Comparison of ENCODE assay signal across 7 mouse cellular contexts in genomic region chr13:23430734-23431133, GRCm38 (mm10). TPM values are rescaled to one million over a fixed set of nuclear protein-coding genes. Genes with fewer than 3 reads are reported as not detected.
DNase-seq lines count a peak whose midpoint lies in the region; ATAC-seq and TF ChIP-seq lines count a peak whose summit lies in the region.

No protein-coding gene starts in this region.

- intact Hi-C loops in gastrocnemius, postnatal 36 days (cut with DNase I), result no loop called here
- intact Hi-C loops in left cerebral cortex, postnatal 4 days (cut with DNase I), result loop anchor here (10.0 kb wide), 2 partner anchors 1406 to 1486 kb away; partner anchors contain the start of gene Zfp184

- H3K4me2 ChIP-seq in intestine, embryonic 15.5 days (replicated peaks), result peak overlapping the region; percentile 63

- WGBS in intestine, embryonic 15.5 days, result under 1% methylated on average over 17 of the region's 17 CpGs
- under 1% methylated on average over 17 of the region's 17 CpGs for WGBS in midbrain, embryonic 10.5 days
- whole genome bisulfite sequencing in small intestine, adult 2 months, result under 1% methylated on average over 17 of the region's 17 CpGs

- peak; percentile 90 for DNase-seq in adrenal gland, adult 2 months
- DNase-seq in embryo, embryonic 11 days, result peak; percentile 85
- DNase-seq in gastrocnemius, postnatal 36 days, result peak; percentile 65 to 71
- peak; percentile 74 for DNase-seq in left cerebral cortex, postnatal 4 days
- peak; percentile 80 for DNase-seq in midbrain, embryonic 10.5 days (ENCODE audit: low spot score)

- no peaks in the 10 kb centered on the region for H3K36me3 ChIP-seq in intestine, embryonic 15.5 days
- no peaks in the 10 kb centered on the region for H3K36me3 ChIP-seq in midbrain, embryonic 10.5 days
- no peaks in the 10 kb centered on the region for H3K36me3 ChIP-seq in small intestine, adult 2 months (ENCODE audit: control insufficient read depth, insufficient read depth, low read length)

- TF ChIP-seq CTCF in small intestine, adult 2 months (IDR thresholded peaks at IDR 0.05; ENCODE audit: extremely low read depth, insufficient read length, insufficient replicate concordance, low read depth, low read length), result peak; percentile 41; the same call in 1 of the 2 replicates

- H3K27ac ChIP-seq in intestine, embryonic 15.5 days, result peak overlapping the region; percentile 87
- peak overlapping the region; percentile 93 for H3K27ac ChIP-seq in midbrain, embryonic 10.5 days (replicated peaks)
- peak overlapping the region; percentile 68 for H3K27ac ChIP-seq in small intestine, adult 2 months (ENCODE audit: insufficient read depth, low read depth, low read length)

- H3K4me3 ChIP-seq in intestine, embryonic 15.5 days (replicated peaks), result peak overlapping the region; percentile 53
- H3K4me3 ChIP-seq in midbrain, embryonic 10.5 days, result peak overlapping the region; percentile 66
- H3K4me3 ChIP-seq in small intestine, adult 2 months (ENCODE audit: low read depth, low read length), result peak overlapping the region; percentile 95

- no peaks in the 10 kb centered on the region for H3K9me3 ChIP-seq in intestine, embryonic 15.5 days
- H3K9me3 ChIP-seq in midbrain, embryonic 10.5 days (replicated peaks), result no peaks in the 10 kb centered on the region

- H3K4me1 ChIP-seq in intestine, embryonic 15.5 days (replicated peaks), result 0 out of 2 replicates have a peak, but pooled peaks cover 2% of the 10 kb centered on the region
- H3K4me1 ChIP-seq in midbrain, embryonic 10.5 days, result peaks cover 45% of the 10 kb centered on the region
- peaks cover under 1% of the 10 kb centered on the region; the same call in 1 of the 2 replicates for H3K4me1 ChIP-seq in small intestine, adult 2 months (ENCODE audit: control insufficient read depth, insufficient read depth, insufficient read length, low read length)

- peak; percentile 66 for ATAC-seq in intestine, embryonic 15.5 days

- no peaks in the 10 kb centered on the region for H3K27me3 ChIP-seq in intestine, embryonic 15.5 days (replicated peaks)
- H3K27me3 ChIP-seq in midbrain, embryonic 10.5 days (ENCODE audit: low read depth, poor library complexity, severe bottlenecking), result no peaks in the 10 kb centered on the region
- no peaks in the 10 kb centered on the region for H3K27me3 ChIP-seq in small intestine, adult 2 months (ENCODE audit: control insufficient read depth, insufficient read depth, low read length)

- TF ChIP-seq POLR2A in small intestine, adult 2 months (IDR thresholded peaks at IDR 0.05; ENCODE audit: low read depth, low read length), result no peak

- H3K9ac ChIP-seq in intestine, embryonic 15.5 days, result peak overlapping the region; percentile 48

RNA-seq across cellular contexts. Expression of gene Abt1, which starts 7.1 kb away (rescaled TPM):
- total RNA-seq in adrenal gland, adult 2 months (2021), result 1 to 10 TPM; 7.0 to 8.5 TPM
- polyA plus RNA-seq in adrenal gland, adult 2 months (2012; rRNA removed), result 1.1 TPM in 2 replicates
- 1 to 10 TPM; 3.2 to 3.3 TPM for total RNA-seq in gastrocnemius, postnatal 36 days (2021)
- 11.2 TPM in 2 replicates for polyA plus RNA-seq in intestine, embryonic 15.5 days (2015; fragmentation: Nextera tagmentation; extraction: Ambion mirVana)
- 1 to 10 TPM; 5.6 to 6.1 TPM for total RNA-seq in left cerebral cortex, postnatal 4 days (2021)
- 14.3 and 14.7 TPM in 2 replicates for polyA plus RNA-seq in midbrain, embryonic 10.5 days (2016; fragmentation: Nextera tagmentation; extraction: Ambion mirVana)
- polyA plus RNA-seq in small intestine, adult 2 months (2012; rRNA removed), result 0.95 and 1.2 TPM in 2 replicates

RNA-seq across cellular contexts. Expression of gene Btn1a1, which starts 35.0 kb away (rescaled TPM):
- total RNA-seq in adrenal gland, adult 2 months (2021), result not detected
- polyA plus RNA-seq in adrenal gland, adult 2 months (2012; rRNA removed), result not detected in 2 replicates
- total RNA-seq in gastrocnemius, postnatal 36 days (2021), result not detected
- polyA plus RNA-seq in intestine, embryonic 15.5 days (2015; fragmentation: Nextera tagmentation; extraction: Ambion mirVana), result 0.08 and 0.11 TPM in 2 replicates
- total RNA-seq in left cerebral cortex, postnatal 4 days (2021), result not detected
- 0.04 and 0.06 TPM in 2 replicates for polyA plus RNA-seq in midbrain, embryonic 10.5 days (2016; fragmentation: Nextera tagmentation; extraction: Ambion mirVana)
- 0.05 TPM in 1 of 2 replicates, not detected in the other for polyA plus RNA-seq in small intestine, adult 2 months (2012; rRNA removed)

RNA-seq across cellular contexts. Expression of gene Btn2a2, which starts 57.9 kb away (rescaled TPM):
- not detected for total RNA-seq in adrenal gland, adult 2 months (2021)
- not detected in 2 replicates for polyA plus RNA-seq in adrenal gland, adult 2 months (2012; rRNA removed)
- not detected for total RNA-seq in gastrocnemius, postnatal 36 days (2021)
- polyA plus RNA-seq in intestine, embryonic 15.5 days (2015; fragmentation: Nextera tagmentation; extraction: Ambion mirVana), result 0.16 and 0.23 TPM in 2 replicates
- not detected for total RNA-seq in left cerebral cortex, postnatal 4 days (2021)
- polyA plus RNA-seq in midbrain, embryonic 10.5 days (2016; fragmentation: Nextera tagmentation; extraction: Ambion mirVana), result 0.26 and 0.38 TPM in 2 replicates
- polyA plus RNA-seq in small intestine, adult 2 months (2012; rRNA removed), result not detected in 2 replicates

Comparison
In these comparisons a context has a peak if more than half of its experiments do, and no peak if none do; other contexts are left out.
1. Peak in every context shown above with its lines: DNase-seq, ATAC-seq, H3K4me3 ChIP-seq and H3K27ac ChIP-seq.